Mouse (Mus musculus): Measurements from ENCODE around the gene Cryba1. TPM values are rescaled to one million over a fixed set of nuclear protein-coding genes. Genes with fewer than 3 reads are reported as not detected.

Cryba1 gene
- polyA plus RNA-seq, 1 experiment, result 0.16 TPM

DNA sequence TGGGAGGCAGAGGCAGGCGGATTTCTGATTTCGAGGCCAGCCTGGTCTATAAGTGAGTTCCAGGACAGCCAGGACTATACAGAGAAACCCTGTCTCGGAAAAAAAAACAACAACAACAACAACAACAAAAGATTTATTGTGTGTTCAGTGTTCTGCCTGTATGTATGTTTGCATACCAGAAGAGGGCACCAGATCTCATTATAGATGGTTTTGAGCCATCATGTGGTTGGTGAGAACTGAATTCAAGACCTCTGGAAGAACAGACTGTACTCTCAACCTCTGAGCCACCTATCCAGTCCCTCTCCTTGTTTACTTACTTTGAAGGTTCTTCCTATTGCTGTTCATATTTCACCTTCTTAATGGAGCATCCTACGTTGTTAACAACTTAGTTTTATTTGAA, 3.7 kb downstream of the Cryba1 start:
- DNase-seq (ENCODE audit: extremely low spot score in 1 of 2, low spot score in 1 of 2), result no peak

DNA sequence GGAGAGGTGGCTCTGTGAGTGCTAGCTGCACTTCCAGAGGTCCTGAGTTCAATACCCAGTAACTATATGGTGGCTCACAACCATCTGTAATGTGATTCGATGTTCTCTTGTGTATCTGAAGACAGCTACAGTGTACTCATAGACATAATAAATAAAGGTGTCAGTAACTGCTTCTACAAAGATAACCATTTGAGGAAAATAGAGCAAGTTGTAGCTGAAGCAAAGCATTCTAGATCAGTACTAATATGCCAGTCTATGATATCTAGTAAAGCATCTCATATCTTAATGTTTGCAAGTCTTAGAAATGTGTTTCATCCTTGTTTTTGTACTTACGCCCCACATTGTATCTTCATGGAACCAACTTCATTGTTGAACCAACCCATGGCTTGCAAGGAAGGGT, 6.0 kb downstream of the Cryba1 start:
- no peak for DNase-seq (ENCODE audit: extremely low spot score in 1 of 2, low spot score in 1 of 2)

DNA sequence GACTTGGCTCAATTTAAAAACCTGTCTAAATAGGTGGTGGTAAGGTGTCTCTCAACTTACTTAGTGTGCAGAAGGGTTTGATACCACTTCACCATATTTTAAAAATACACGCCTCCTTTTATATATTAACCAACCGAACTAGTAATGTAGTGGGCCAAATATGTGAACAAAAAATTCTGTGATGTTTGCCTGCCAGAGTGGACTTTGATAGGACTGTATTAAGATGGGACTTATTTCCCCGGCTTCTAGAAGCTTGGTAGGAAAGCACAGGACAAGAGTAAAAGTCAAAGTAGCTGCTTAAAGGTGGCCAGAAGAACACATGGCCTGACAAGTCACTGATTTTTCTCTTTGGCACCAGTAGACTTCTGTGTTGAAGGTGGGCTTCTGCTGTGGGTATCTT, 11.3 kb downstream of the Cryba1 start:
- DNase-seq (ENCODE audit: extremely low spot score in 1 of 2, low spot score in 1 of 2), result no peak

DNA sequence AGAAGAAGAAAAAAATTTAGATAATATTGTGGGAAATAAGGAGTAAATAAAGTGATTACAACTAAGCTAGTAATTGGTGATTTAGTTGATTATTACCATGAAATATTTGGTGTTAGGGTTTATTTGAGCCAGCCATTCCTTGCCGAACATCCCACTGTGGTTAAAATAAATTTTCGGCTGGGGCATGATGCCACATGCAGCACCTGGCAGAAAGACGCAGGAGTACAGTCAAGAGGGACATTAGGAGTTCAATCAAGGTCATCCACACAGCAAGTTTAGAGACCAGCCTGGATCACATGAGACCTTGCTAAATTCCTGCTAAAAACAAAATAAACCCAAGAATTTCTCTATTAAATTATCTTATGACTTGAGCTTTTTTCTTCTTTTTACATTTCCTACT, 16.0 kb downstream of the Cryba1 start:
- no peak for DNase-seq (ENCODE audit: extremely low spot score in 1 of 2, low spot score in 1 of 2)

DNA sequence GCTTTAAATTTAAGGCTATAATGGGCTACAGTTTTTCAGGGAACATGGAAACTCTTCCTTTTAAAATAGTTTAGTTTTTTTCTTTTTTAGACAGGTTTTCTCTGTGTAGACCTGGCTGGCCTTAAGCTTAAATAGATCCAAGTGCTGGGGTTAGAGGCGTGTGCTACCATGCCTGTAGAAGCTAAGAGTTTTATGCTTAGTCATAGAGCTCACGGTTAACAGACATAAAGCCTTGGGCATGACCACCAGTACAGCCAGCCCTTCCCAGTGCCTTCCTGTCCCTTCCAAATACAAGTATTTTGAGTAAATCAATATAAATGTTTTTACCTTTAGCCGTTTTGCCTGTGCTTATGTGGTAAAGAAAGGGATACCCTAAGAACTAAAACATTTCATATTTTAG, 19.2 kb downstream of the Cryba1 start:
- DNase-seq (ENCODE audit: extremely low spot score in 1 of 2, low spot score in 1 of 2), result no peak

DNA sequence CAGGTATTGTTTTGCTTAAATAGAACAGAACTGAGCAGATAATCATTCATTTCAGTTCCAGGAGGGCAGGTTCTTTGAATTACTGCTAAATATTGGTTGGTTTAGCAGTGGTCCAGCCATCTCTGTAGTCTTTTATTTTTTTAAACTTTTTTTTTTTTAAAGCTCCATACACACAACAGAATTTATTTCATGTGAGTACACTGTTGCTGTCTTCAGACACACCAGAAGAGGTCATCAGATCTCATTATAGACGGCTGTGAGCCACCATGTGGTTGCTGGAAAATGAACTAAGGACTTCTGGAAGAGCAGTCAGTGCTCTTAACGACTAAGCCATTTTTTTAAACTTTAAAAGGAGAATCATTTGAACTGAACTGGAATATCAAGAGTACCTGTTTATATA, 27.9 kb downstream of the Cryba1 start:
- no peak for DNase-seq (ENCODE audit: extremely low spot score in 1 of 2, low spot score in 1 of 2)

DNA sequence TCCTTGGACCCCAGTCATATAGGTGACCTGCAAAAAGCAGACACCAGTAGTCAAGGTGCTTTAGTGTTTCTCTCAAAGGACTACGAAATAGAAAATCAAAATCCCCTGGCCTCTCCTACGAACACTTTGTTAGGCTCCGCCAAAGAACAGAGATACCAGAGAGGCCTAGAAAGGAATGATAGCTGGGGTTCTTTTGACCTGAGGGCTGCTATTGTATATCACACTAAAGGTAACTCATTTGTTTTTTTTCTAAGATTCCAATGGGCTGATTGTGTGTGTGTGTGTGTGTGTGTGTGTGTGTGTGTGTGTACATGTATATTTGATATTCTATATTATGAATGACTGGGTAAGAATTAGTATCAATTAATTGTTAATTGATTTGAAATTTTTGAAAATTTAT, 32.1 kb downstream of the Cryba1 start:
- DNase-seq (ENCODE audit: extremely low spot score in 1 of 2, low spot score in 1 of 2), result no peak

DNA sequence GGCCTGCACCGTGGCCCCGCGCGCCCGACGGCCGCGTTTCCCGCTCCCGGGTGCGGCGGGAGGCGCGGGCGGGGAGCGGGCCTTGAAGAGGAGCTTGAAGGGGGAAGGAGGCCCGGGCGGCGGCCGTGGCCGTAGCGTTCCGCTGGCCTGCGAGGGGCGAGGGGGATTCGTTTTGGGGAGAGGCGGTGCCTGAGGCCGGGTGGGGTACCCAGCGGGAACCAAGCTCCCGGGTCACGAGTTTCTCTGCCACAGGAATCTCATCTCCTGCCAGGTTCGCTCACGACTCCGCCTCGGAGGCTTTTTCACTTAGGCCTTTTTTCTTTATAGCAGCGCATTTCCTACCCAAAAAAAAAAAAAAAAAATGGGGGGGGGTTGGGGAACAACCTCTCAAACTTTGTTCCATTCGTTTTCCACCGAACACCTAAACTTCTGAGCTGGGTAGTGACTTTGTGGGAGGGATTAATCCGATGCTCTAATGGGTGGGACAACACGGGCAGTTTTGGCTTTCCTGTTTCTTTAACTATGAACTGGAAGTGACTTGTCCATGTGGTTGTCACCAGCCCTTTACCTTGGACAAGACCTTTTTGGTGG, 37.4 kb downstream of the Cryba1 start:
- DNase-seq (ENCODE audit: extremely low spot score in 1 of 2, low spot score in 1 of 2), result peak in 1 of 2 experiments; percentile 36

DNA sequence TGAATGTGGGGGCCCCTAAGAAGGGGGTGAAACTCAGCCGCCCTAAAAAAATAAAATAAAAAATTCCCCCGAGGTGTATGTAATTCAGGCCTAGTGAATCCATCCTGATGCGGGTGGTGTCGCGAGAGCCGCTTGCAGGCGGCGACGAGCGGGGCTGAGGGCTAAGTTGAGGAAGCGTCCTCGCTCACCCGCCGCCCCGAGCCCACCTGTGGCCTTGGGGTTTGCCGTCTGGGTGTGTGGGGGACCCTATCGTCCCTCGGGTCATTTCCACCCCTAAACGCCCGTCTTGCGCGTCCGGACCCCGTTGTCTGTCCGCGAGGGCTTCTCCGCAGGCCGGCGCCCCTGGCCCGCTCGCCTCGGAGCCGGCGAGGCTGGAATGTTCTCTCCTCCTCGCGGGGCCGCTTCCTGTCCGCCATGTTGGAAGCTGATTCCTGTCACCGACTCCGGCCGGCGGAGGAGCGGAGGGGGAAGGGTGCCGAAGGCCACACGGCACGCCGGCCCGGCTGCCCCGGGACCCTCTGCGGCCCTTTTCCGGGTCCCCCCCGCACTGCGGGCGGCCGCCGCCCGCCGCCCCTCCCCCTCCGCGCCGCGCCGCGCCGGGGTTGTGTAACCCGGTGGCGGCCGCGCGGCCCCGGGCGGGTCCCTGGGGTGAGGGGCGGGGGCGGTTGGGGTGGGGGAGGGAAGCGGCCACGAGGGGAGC, 38.1 kb downstream of the Cryba1 start:
- DNase-seq (ENCODE audit: extremely low spot score in 1 of 2, low spot score in 1 of 2), result peak; percentile 9 to 41

DNA sequence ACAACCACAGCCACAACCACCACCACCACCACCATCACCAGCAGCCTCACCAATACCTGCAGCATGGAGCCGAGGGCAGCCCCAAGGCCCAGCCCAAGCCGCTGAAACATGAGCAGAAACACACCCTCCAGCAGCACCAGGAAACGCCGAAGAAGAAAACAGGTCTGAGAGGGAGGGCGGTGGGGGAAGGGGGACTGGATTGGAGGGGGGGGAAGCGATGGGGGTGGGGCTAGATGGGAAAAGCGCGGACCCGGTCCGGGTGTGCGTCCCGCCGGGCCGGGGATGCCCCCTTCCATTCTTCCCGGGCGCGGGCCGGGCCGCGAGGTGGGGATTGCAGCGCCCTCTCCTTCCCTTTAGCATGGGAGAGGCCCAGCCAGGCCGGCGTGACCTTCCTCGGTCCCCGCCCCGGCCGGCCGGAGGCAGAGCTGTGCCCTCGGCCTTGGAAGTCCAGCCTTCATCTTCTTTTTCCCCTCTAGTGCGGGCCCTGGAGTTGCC, 38.7 kb downstream of the Cryba1 start:
- DNase-seq (ENCODE audit: extremely low spot score in 1 of 2, low spot score in 1 of 2), result peak in 1 of 2 experiments; percentile 16

DNA sequence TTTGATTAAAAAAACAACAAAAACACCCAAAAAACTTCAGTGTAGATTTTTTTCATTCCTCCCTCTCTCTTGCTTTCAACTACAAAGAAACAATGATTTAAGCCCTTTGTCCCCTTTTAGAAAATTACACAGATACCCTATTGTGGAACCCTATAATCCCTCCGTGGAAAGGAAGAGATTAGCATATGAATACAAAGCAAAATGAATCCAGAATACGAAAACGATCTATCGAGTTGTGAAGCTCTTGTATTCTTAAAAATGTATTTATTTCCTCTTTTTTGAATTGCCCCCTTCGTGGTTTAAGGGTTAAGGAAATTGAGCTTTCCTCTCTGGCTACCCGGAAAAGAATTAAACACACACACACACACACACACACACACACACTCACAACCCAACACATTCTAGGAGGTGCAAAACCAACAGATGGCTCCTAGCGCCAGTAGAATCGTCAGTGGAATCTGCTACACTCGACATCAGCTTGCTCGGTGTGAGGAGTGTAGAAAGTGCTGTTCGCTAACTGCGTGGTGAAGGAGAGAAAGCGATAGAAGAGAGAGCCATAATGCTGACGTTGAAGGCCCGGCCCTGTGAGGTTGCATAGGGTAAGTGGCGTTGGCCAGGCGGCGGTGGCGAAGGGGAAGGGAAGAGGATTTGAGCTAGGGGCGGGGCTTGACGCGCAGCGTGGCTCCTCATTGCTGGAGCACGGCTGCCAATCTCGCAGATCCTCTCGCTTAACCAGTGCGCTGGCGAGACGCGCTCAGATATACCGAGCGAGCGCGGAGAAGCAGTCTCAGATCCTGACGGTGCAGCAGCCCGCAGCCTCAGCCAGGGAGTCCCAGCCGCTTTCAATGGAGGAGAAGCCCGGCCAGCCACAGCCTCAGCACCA, 39.5 kb downstream of the Cryba1 start, which contains the start of gene Nufip2:
Nufip2 (plus strand) TSS at position 773 of the 883 bp plus-strand sequence.
- DNase-seq (ENCODE audit: extremely low spot score in 1 of 2, low spot score in 1 of 2), result peak; percentile 99 to 100

DNA sequence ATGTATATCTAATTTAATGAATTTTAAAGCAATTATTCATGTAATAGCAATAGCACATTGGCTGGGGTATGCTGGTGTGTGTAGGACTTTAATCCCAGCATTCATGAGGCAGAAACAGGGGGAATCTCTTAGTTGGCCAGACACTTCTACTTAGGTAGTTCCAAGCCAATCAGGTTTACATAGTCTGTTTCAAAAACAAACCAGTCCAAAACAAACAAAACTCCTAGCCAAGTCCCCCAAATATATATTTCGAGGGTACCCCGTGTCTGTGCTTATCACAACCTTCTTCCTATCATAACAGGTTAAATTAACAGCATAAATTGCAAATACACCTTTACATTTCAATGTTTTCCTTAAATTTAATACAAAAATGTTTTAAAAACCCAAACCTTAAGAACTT, 40.2 kb downstream of the Cryba1 start:
- no peak for DNase-seq (ENCODE audit: extremely low spot score in 1 of 2, low spot score in 1 of 2)

DNA sequence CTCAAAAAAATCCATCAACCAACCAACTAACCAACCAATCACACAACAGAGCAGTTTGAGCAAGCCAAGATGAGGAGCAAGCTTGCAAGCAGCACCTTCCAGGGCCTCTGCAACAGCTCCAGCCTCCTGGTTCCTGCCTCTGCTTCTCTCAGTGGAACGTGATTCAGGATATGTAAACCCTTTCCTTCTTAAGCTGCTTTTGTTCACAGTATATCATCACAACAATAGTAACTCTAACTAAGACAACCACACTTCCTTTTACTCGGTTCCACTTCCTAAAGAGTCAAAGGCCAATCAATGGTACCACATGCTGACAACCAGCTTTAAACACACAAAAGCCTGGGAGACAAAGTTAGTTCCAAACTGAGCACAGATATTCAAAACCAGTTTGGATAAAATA, 45.1 kb downstream of the Cryba1 start:
- DNase-seq (ENCODE audit: extremely low spot score in 1 of 2, low spot score in 1 of 2), result no peak

DNA sequence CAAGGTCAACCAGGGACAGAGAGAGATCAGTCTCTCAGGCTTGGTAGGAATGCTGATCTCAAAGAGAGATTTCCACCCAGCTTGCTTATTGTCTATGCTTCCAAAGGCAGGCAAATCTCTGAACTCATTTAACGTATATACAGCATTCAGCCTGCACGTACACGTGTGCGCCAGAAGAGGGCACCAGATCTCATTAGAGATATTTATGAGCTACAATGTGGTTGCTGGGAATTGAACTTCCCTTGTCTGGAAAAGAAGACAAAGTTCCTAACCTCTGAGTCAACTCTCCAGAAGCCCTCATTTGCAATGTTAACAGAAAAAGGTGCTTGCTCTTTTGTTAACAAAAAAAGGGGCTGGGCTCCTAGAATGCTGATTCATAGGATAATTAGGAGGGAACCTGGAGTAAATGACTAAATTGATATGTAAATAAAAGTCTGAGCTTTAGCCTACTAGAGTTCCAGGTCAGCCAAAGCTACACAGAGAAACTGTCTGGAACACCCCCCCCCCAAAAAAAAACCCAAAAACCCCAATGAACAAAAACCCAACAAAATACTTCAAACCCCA, 51.6 kb downstream of the Cryba1 start:
- DNase-seq (ENCODE audit: extremely low spot score in 1 of 2, low spot score in 1 of 2), result no peak

DNA sequence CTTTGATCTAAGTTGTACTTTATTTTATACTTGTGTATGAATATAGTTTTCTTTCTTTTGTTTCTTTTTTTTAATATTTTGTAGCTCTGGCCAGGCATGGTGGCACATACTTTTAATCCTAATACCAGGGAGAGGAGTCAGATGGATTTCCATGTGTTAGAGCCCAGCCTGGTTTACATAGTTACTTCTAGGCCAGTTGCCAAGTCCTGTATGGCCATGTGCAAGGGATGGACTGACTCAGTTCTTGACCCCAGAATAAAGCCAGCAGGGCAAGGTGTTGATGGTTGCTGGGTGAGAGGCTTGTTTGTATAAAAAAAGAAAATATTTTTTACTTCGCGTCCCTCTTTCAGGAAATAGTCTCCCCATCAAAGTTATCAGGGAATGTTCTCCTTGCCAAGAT, 52.3 kb downstream of the Cryba1 start:
- no peak for DNase-seq (ENCODE audit: extremely low spot score in 1 of 2, low spot score in 1 of 2)

Other genes with a start within 250 kb of the Cryba1 start
- 140 and 156 TPM in 2 replicates for gene Ankrd13b, start 235.6 kb downstream of the Cryba1 start, polyA plus RNA-seq (2012; rRNA removed)
- gene Git1, start 231.7 kb downstream of the Cryba1 start, polyA plus RNA-seq (2012; rRNA removed), result 196 and 197 TPM in 2 replicates
- 0.48 and 0.66 TPM in 2 replicates for gene Abhd15, start 210.2 kb downstream of the Cryba1 start, polyA plus RNA-seq (2012; rRNA removed)
- gene Trp53i13, start 209.3 kb downstream of the Cryba1 start, polyA plus RNA-seq (2012; rRNA removed), result 7.5 and 8.6 TPM in 2 replicates
- not detected in 2 replicates for gene Gm10392, start 206.1 kb downstream of the Cryba1 start, polyA plus RNA-seq (2012; rRNA removed)
- 30.8 and 32.5 TPM in 2 replicates for gene Taok1, start 117.5 kb downstream of the Cryba1 start, polyA plus RNA-seq (2012; rRNA removed)
- gene Nufip2, start 39.1 kb downstream of the Cryba1 start, polyA plus RNA-seq (2012; rRNA removed), result 15.6 and 16.6 TPM in 2 replicates
- 67.7 and 73.8 TPM in 2 replicates for gene Myo18a, start 38.0 kb upstream of the Cryba1 start, polyA plus RNA-seq (2012; rRNA removed)
- not detected in 2 replicates for gene Gm10277, start 62.5 kb upstream of the Cryba1 start, polyA plus RNA-seq (2012; rRNA removed)
- gene Pipox, start 168.8 kb upstream of the Cryba1 start, polyA plus RNA-seq (2012; rRNA removed), result 7.0 and 8.6 TPM in 2 replicates
- 169 and 190 TPM in 2 replicates for gene Sez6, start 205.5 kb upstream of the Cryba1 start, polyA plus RNA-seq (2012; rRNA removed)

Measured in frontal cortex, adult 2 months (tissue).